Mouse (Mus musculus) bone marrow macrophage, adult 2 months (primary cell): Measurements from ENCODE around the gene Zdhhc19.

Experiments
- CTCF ChIP-seq: IDR thresholded peaks from 2 replicates; pipeline ENCODE4 v1.5.1; 2012; ENCODE audit warnings: low read depth, mild to moderate bottlenecking, low read length, moderate library complexity
- POLR2A ChIP-seq: IDR thresholded peaks from 2 replicates; pipeline ENCODE4 v1.6.1; 2012; ENCODE audit warnings: mild to moderate bottlenecking, low read depth, low read length, borderline replicate concordance

DNA sequence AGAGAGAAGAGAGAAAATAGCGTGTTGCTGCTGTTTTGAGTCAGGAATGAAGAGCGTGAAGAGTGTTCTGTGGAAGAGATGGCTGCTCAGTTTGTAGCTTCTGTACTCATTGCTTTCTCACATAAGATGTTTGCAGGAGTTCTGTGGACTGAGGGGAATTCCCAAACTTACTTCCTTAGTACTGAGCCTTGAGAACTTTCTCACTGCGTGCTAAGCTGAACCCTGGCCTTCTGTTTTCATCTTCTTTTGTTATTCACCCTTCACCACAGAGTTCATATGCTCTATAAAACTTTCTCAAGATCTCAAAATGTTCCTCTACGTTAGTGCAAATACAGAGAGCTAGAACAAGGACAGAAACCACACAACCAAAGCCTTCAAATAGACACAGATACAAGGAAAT, 76.5 kb downstream of the Zdhhc19 start:
- TF ChIP-seq CTCF: no peak
- TF ChIP-seq POLR2A: no peak
